Mouse (Mus musculus): ENCODE results near the gene Efnb3. TPM values are rescaled to one million over a fixed set of nuclear protein-coding genes. Genes with fewer than 3 reads are reported as not detected.
"Not testable (repeated sequence)": the region's sequence is repeated elsewhere in the genome, so short reads cannot be mapped to it uniquely, and the experiment has no call there.

Gene Efnb3
- polyA plus RNA-seq, 1 experiment from 2014 or later: 15.5 TPM

- WGBS: 82% methylated on average over 7 of the region's 7 CpGs
- ATAC-seq (ENCODE audit: low FRiP score) (no peak), DNase-seq (ENCODE audit: low spot score) (no peak)
- no peaks in the 10 kb centered on the region for H3K9me3 ChIP-seq (ENCODE audit: control insufficient read depth, low read length)
- no peak overlapping the region for H3K9ac ChIP-seq (ENCODE audit: low read depth, low read length)
- no peaks in the 10 kb centered on the region for H3K27me3 ChIP-seq (ENCODE audit: control insufficient read depth, insufficient read depth, low read length)
- H3K4me3 ChIP-seq (ENCODE audit: low read depth, low read length): no peak overlapping the region
- H3K4me2 ChIP-seq (replicated peaks; ENCODE audit: low read depth, low read length): no peak overlapping the region
- H3K27ac ChIP-seq (ENCODE audit: low read depth, low read length): no peak overlapping the region
- no peaks in the 10 kb centered on the region for H3K36me3 ChIP-seq (ENCODE audit: control insufficient read depth, insufficient read depth, low read length)
- H3K4me1 ChIP-seq (replicated peaks; ENCODE audit: control insufficient read depth, insufficient read depth, low read length): no peaks in the 10 kb centered on the region; the same call in 1 of the 2 replicates
Observed at GRCm38 (mm10) chr11:69532480-69533150, 27.4 kb downstream of the Efnb3 start.

DNA sequence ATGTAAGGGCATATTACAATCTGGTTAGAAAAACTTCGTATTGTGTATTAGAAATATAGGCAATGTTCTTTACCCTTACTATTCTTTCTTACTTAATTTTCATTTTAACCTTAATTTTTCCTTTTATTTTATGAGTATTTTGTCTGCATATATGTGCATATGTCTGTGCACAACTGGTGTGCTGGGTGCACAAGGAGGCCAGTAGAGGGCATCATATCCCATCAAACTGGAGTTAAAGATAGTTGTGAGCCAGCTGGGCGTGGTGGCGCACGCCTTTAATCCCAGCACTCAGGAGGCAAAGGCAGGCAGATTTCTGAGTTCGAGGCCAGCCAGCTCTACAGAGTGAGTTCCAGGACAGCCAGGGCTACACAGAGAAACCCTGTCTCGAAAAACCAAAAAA lies 29.2 kb downstream of the Efnb3 start:
- H3K9me3 ChIP-seq (ENCODE audit: control insufficient read depth, low read length); H3K9ac ChIP-seq (ENCODE audit: low read depth, low read length); H3K36me3 ChIP-seq (ENCODE audit: control insufficient read depth, insufficient read depth, low read length); H3K27ac ChIP-seq (ENCODE audit: low read depth, low read length); H3K4me2 ChIP-seq (replicated peaks; ENCODE audit: low read depth, low read length); ATAC-seq (ENCODE audit: low FRiP score); H3K4me1 ChIP-seq (replicated peaks; ENCODE audit: control insufficient read depth, insufficient read depth, low read length); DNase-seq (ENCODE audit: low spot score); H3K4me3 ChIP-seq (ENCODE audit: low read depth, low read length); H3K27me3 ChIP-seq (ENCODE audit: control insufficient read depth, insufficient read depth, low read length): not testable (repeated sequence)
- WGBS: 85% methylated on average over 6 of the region's 6 CpGs

GRCm38 (mm10) chr11:69530281-69530680 lies 29.7 kb downstream of the Efnb3 start:
- not testable (repeated sequence) for ATAC-seq (ENCODE audit: low FRiP score); DNase-seq (ENCODE audit: low spot score); H3K9me3 ChIP-seq (ENCODE audit: control insufficient read depth, low read length); H3K27me3 ChIP-seq (ENCODE audit: control insufficient read depth, insufficient read depth, low read length); H3K4me1 ChIP-seq (replicated peaks; ENCODE audit: control insufficient read depth, insufficient read depth, low read length); H3K4me2 ChIP-seq (replicated peaks; ENCODE audit: low read depth, low read length); H3K36me3 ChIP-seq (ENCODE audit: control insufficient read depth, insufficient read depth, low read length); H3K4me3 ChIP-seq (ENCODE audit: low read depth, low read length); H3K9ac ChIP-seq (ENCODE audit: low read depth, low read length); H3K27ac ChIP-seq (ENCODE audit: low read depth, low read length)
- WGBS: 92% methylated on average over 3 of the region's 3 CpGs

GRCm38 (mm10) chr11:69528031-69528390 lies 32.0 kb downstream of the Efnb3 start:
- Histone ChIP-seq H3K4me3 (ENCODE audit: low read depth, low read length) (no peak overlapping the region; the same call in 1 of the 2 replicates), H3K9ac (ENCODE audit: low read depth, low read length) (peak overlapping the region; percentile 75; the same call in 1 of the 2 replicates), H3K27me3 (ENCODE audit: control insufficient read depth, insufficient read depth, low read length) (no peaks in the 10 kb centered on the region), H3K27ac (ENCODE audit: low read depth, low read length) (peak overlapping the region; percentile 90), H3K4me1 (replicated peaks; ENCODE audit: control insufficient read depth, insufficient read depth, low read length) (peaks cover 5% of the 10 kb centered on the region; the same call in 1 of the 2 replicates), H3K4me2 (replicated peaks; ENCODE audit: low read depth, low read length) (no peak overlapping the region), H3K9me3 (ENCODE audit: control insufficient read depth, low read length) (no peaks in the 10 kb centered on the region), H3K36me3 (ENCODE audit: control insufficient read depth, insufficient read depth, low read length) (no peaks in the 10 kb centered on the region)
- DNase-seq (ENCODE audit: low spot score): no peak
- ATAC-seq (ENCODE audit: low FRiP score): no peak
- 75% methylated on average over 4 of the region's 4 CpGs for WGBS

DNA sequence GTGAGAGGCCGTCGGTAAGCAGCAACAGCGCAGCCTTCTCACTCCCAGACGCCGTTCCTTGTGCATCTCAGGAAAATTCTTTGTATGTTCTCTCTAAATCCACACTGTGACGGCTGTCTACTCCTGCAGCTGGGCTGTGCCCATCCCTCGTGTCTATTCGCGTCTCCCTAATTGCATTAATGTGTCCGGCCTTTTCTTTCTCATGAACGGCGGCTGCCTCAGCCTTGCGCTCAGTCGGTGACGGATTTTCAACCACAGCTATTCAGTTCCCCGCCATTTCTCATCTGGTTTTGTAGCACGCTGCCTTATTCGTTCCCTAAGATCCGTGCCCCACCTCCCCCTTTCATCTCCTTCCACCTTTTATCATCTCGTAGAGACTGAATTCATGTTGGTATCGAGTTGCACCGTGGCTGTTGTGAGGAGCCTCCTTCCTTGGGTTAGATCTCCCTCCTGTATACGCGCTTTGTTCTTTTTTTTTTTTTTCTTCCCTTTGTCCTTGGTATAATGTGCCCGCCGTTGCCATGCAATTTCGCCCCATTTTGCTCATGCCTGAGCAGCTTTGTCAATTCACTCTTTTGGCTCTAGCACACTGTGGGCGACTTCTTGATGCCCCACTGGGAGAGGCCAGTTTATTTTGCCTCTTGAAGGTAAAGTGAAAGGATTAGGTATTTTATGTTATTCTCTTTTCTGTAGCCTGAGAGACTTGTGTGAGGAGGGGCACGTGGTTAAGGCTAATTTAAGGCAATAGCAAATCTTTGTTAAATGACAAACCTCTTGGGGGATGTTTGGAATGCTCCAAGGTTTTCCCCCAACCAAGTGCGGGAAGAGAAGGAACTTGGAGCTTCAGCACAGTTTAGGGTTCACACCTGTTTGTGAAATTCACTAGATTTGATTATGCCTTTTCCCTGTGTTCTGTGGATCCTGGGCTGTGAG lies 32.6 kb downstream of the Efnb3 start:
- Histone ChIP-seq H3K27me3 (ENCODE audit: control insufficient read depth, insufficient read depth, low read length) (no peaks in the 10 kb centered on the region), H3K36me3 (ENCODE audit: control insufficient read depth, insufficient read depth, low read length) (no peaks in the 10 kb centered on the region), H3K27ac (ENCODE audit: low read depth, low read length) (peak overlapping the region; percentile 90), H3K4me1 (replicated peaks; ENCODE audit: control insufficient read depth, insufficient read depth, low read length) (peaks cover 5% of the 10 kb centered on the region; the same call in 1 of the 2 replicates), H3K4me3 (ENCODE audit: low read depth, low read length) (peak overlapping the region; percentile 19), H3K9ac (ENCODE audit: low read depth, low read length) (peak overlapping the region; percentile 75), H3K4me2 (replicated peaks; ENCODE audit: low read depth, low read length) (peak overlapping the region; percentile 47), H3K9me3 (ENCODE audit: control insufficient read depth, low read length) (no peaks in the 10 kb centered on the region)
- WGBS: 3% methylated on average over 30 of the region's 30 CpGs
- DNase-seq (ENCODE audit: low spot score) (peak; percentile 79), ATAC-seq (ENCODE audit: low FRiP score) (peak; percentile 65; the same call in 1 of the 2 replicates)

GRCm38 (mm10) chr11:69526631-69527030 lies 33.4 kb downstream of the Efnb3 start:
- H3K9ac ChIP-seq (ENCODE audit: low read depth, low read length): peak overlapping the region; percentile 75
- no peaks in the 10 kb centered on the region for H3K27me3 ChIP-seq (ENCODE audit: control insufficient read depth, insufficient read depth, low read length)
- peak overlapping the region; percentile 47 for H3K4me2 ChIP-seq (replicated peaks; ENCODE audit: low read depth, low read length)
- H3K36me3 ChIP-seq (ENCODE audit: control insufficient read depth, insufficient read depth, low read length): no peaks in the 10 kb centered on the region
- 31% methylated on average over 4 of the region's 4 CpGs for WGBS
- no peaks in the 10 kb centered on the region for H3K9me3 ChIP-seq (ENCODE audit: control insufficient read depth, low read length)
- ATAC-seq (ENCODE audit: low FRiP score) (no peak), DNase-seq (ENCODE audit: low spot score) (no peak)
- peaks cover 5% of the 10 kb centered on the region; the same call in 1 of the 2 replicates for H3K4me1 ChIP-seq (replicated peaks; ENCODE audit: control insufficient read depth, insufficient read depth, low read length)
- peak overlapping the region; percentile 19; the same call in 1 of the 2 replicates for H3K4me3 ChIP-seq (ENCODE audit: low read depth, low read length)
- H3K27ac ChIP-seq (ENCODE audit: low read depth, low read length): peak overlapping the region; percentile 90

DNA sequence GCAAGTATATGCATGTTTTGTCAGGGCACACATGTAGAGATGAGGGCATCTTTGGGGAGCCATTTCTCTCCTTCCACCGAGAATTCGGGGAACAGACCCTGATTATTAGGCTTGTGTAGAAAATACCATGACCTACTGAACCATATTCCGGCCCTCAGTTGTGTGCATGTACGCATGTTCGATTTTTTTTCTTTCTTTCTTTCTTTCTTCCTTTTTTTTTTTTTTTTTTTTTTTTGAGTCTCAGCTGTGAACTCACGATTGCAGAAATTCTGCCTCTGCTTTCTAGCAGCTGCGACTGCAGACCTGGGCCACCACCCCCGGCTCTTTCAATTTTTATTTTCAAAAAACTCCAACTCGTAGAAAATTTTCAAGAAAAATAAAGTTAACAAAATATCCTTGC lies 34.3 kb downstream of the Efnb3 start:
- WGBS: 88% methylated on average over 9 of the region's 9 CpGs
- H3K27ac ChIP-seq (ENCODE audit: low read depth, low read length): no peak overlapping the region
- ATAC-seq (ENCODE audit: low FRiP score) (no peak), DNase-seq (ENCODE audit: low spot score) (no peak)
- no peaks in the 10 kb centered on the region for H3K36me3 ChIP-seq (ENCODE audit: control insufficient read depth, insufficient read depth, low read length)
- H3K9ac ChIP-seq (ENCODE audit: low read depth, low read length): no peak overlapping the region
- H3K4me2 ChIP-seq (replicated peaks; ENCODE audit: low read depth, low read length): no peak overlapping the region
- H3K4me1 ChIP-seq (replicated peaks; ENCODE audit: control insufficient read depth, insufficient read depth, low read length): peaks cover 5% of the 10 kb centered on the region; the same call in 1 of the 2 replicates
- H3K9me3 ChIP-seq (ENCODE audit: control insufficient read depth, low read length): no peaks in the 10 kb centered on the region
- H3K4me3 ChIP-seq (ENCODE audit: low read depth, low read length): no peak overlapping the region
- H3K27me3 ChIP-seq (ENCODE audit: control insufficient read depth, insufficient read depth, low read length): no peaks in the 10 kb centered on the region

GRCm38 (mm10) chr11:69523651-69524050 lies 36.4 kb downstream of the Efnb3 start:
- ATAC-seq (ENCODE audit: low FRiP score): no peak
- DNase-seq (ENCODE audit: low spot score): no peak
- H3K27ac ChIP-seq (ENCODE audit: low read depth, low read length): no peak overlapping the region

More at GRCm38 (mm10) chr11:69523651-69524050, 36.4 kb downstream of the Efnb3 start:
- no peaks in the 10 kb centered on the region for H3K9me3 ChIP-seq (ENCODE audit: control insufficient read depth, low read length)
- H3K4me2 ChIP-seq (replicated peaks; ENCODE audit: low read depth, low read length): no peak overlapping the region
- no peaks in the 10 kb centered on the region for H3K27me3 ChIP-seq (ENCODE audit: control insufficient read depth, insufficient read depth, low read length)
- H3K4me3 ChIP-seq (ENCODE audit: low read depth, low read length): no peak overlapping the region
- no peak overlapping the region for H3K9ac ChIP-seq (ENCODE audit: low read depth, low read length)
- peaks cover 5% of the 10 kb centered on the region; the same call in 1 of the 2 replicates for H3K4me1 ChIP-seq (replicated peaks; ENCODE audit: control insufficient read depth, insufficient read depth, low read length)
- no peaks in the 10 kb centered on the region for H3K36me3 ChIP-seq (ENCODE audit: control insufficient read depth, insufficient read depth, low read length)
- 90% methylated on average over 4 of the region's 4 CpGs for WGBS

Measured in hindbrain, embryonic 11.5 days (tissue).